Mouse (Mus musculus) lung, adult 18-20 months (tissue): ENCODE measurements at regions not wholly inside any gene's neighbourhood (a gene's known extent, or its start where the extent isn't known, plus 50 kb on each side); places are given as distances from the start of the nearest gene placed in this dataset.
"Not testable (repeated sequence)": the region's sequence is repeated elsewhere in the genome, so short reads cannot be mapped to it uniquely, and the experiment has no call there.

Experiments
- DNase-seq, 2 experiments: peaks; one replicate each; pipeline ENCODE4 v3.0.0; 2022; ENCODE audit warnings: mixed read lengths in 2 of 2

- DNase-seq = no peak
These were observed 166.3 kb upstream of the Rgma start for GRCm38 (mm10) chr7:73208817-73209602.

- no peak for DNase-seq
These were observed 165.2 kb upstream of the Rgma start for GRCm38 (mm10) chr7:73210078-73210477.

GRCm38 (mm10) chr7:73222237-73222915 lies 152.9 kb upstream of the Rgma start:
- DNase-seq = no peak

GRCm38 (mm10) chr7:73222929-73223512 lies 152.3 kb upstream of the Rgma start:
- no peak for DNase-seq

- no peak for DNase-seq
These were observed 141.7 kb upstream of the Rgma start for GRCm38 (mm10) chr7:73233539-73234158.

- DNase-seq = no peak
These were observed 136.8 kb upstream of the Rgma start for GRCm38 (mm10) chr7:73238486-73238885.

- no peak for DNase-seq
These were observed 131.5 kb upstream of the Rgma start for GRCm38 (mm10) chr7:73243591-73244355.

- DNase-seq = no peak
These were observed 129.9 kb upstream of the Rgma start for GRCm38 (mm10) chr7:73245431-73245830.

- DNase-seq = no peak
These were observed 124.7 kb upstream of the Rgma start for GRCm38 (mm10) chr7:73250593-73250992.

- no peak for DNase-seq
These were observed 124.0 kb upstream of the Rgma start for GRCm38 (mm10) chr7:73251187-73251740.

- not testable (repeated sequence) for DNase-seq
These were observed 120.3 kb upstream of the Rgma start for GRCm38 (mm10) chr7:73254972-73255371.

- peak in 1 of 2 experiments; percentile 9 for DNase-seq
These were observed 115.2 kb upstream of the Rgma start for GRCm38 (mm10) chr7:73260140-73260539.

- DNase-seq = no peak
These were observed 113.6 kb upstream of the Rgma start for GRCm38 (mm10) chr7:73261750-73262149.

GRCm38 (mm10) chr7:73262526-73262925 lies 112.8 kb upstream of the Rgma start:
- no peak for DNase-seq

GRCm38 (mm10) chr7:73269626-73270025 lies 105.7 kb upstream of the Rgma start:
- DNase-seq = no peak

- no peak for DNase-seq
These were observed 102.5 kb upstream of the Rgma start for GRCm38 (mm10) chr7:73272787-73273186.

- peak; percentile 57 to 67 for DNase-seq
These were observed 99.5 kb upstream of the Rgma start for GRCm38 (mm10) chr7:73275814-73276271.

GRCm38 (mm10) chr7:73278616-73279015 lies 96.7 kb upstream of the Rgma start:
- no peak for DNase-seq

- DNase-seq = peak in 1 of 2 experiments; percentile 4
These were observed 95.3 kb upstream of the Rgma start for GRCm38 (mm10) chr7:73279936-73280445.

- no peak for DNase-seq
These were observed 89.1 kb upstream of the Rgma start for GRCm38 (mm10) chr7:73286244-73286643.

- DNase-seq = no peak
These were observed 82.0 kb upstream of the Rgma start for GRCm38 (mm10) chr7:73293337-73293736.

- DNase-seq = no peak
These were observed 80.9 kb upstream of the Rgma start for GRCm38 (mm10) chr7:73294399-73294798.
